Mouse (Mus musculus) MEL (cell line): ENCODE results near the gene Klhdc7b. TPM values are rescaled to one million over a fixed set of nuclear protein-coding genes. Genes with fewer than 3 reads are reported as not detected.

Experiments used
- DNase-seq: peaks from one replicate; pipeline ENCODE4 v3.0.0; 2011; ENCODE audit warnings: low read depth, low spot score
- H3K27ac ChIP-seq: 2 replicates; pipeline ENCODE4 v1.5.1; 2012; ENCODE audit warnings: low read depth, mild to moderate bottlenecking, control low read depth, low read length, moderate library complexity; ENCODE audit not compliant: control insufficient read depth
- H3K27me3 ChIP-seq, 2 experiments: fragments of 150-350 bp in 1 of 2; sonication (generic) in 1 of 2; 2 replicates each; pipeline ENCODE4 v1.6.1; 2012; ENCODE audit warnings: low read length in 2 of 2, mild to moderate bottlenecking in 2 of 2, improper control_type of control experiment in 1 of 2, moderate library complexity in 1 of 2; ENCODE audit not compliant: insufficient read depth in 2 of 2, control insufficient read depth in 1 of 2
- H3K36me3 ChIP-seq, 2 experiments: 2 replicates each; pipeline ENCODE4 v1.6.1; 2012 to 2014; ENCODE audit warnings: low read length in 2 of 2, improper control_type of control experiment in 1 of 2, inconsistent platforms in 1 of 2, mild to moderate bottlenecking in 1 of 2; ENCODE audit not compliant: insufficient read depth in 2 of 2, control insufficient read depth in 1 of 2
- H3K4me1 ChIP-seq, 2 experiments: fragments of 150-350 bp in 1 of 2; sonication (generic) in 1 of 2; 2 replicates each; pipeline ENCODE4 v1.6.1; 2012; ENCODE audit warnings: low read length in 2 of 2, improper control_type of control experiment in 1 of 2, mild to moderate bottlenecking in 1 of 2; ENCODE audit not compliant: insufficient read depth in 2 of 2, control insufficient read depth in 1 of 2
- H3K4me3 ChIP-seq, 2 experiments: fragments of 150-350 bp in 1 of 2; sonication (generic) in 1 of 2; 2 replicates each; pipeline ENCODE4 v1.5.1; 2012; ENCODE audit warnings: low read depth in 2 of 2, low read length in 2 of 2, mild to moderate bottlenecking in 2 of 2, moderate library complexity in 2 of 2, control low read depth in 1 of 2, improper control_type of control experiment in 1 of 2; ENCODE audit not compliant: control insufficient read depth in 1 of 2, insufficient read depth in 1 of 2
- H3K79me2 ChIP-seq: 2 replicates; pipeline ENCODE4 v1.6.1; 2012; ENCODE audit warnings: mild to moderate bottlenecking, low read length, moderate library complexity; ENCODE audit not compliant: control insufficient read depth, poor library complexity, insufficient read depth
- H3K9ac ChIP-seq: 2 replicates; pipeline ENCODE4 v1.6.1; 2012; ENCODE audit warnings: low read depth, mild to moderate bottlenecking, control low read depth, low read length, moderate library complexity; ENCODE audit not compliant: control insufficient read depth, poor library complexity, severe bottlenecking
- H3K9me3 ChIP-seq: fragments of 150-350 bp; sonication (generic); replicated peaks from 2 replicates; pipeline ENCODE4 v1.6.1; 2012; ENCODE audit warnings: mild to moderate bottlenecking, low read length, improper control_type of control experiment, moderate library complexity; ENCODE audit not compliant: insufficient read depth
- CHD2 ChIP-seq: IDR thresholded peaks from 2 replicates; pipeline ENCODE4 v1.6.1; 2011; ENCODE audit warnings: low read length, improper control_type of control experiment
- CTCF ChIP-seq, 3 experiments: IDR thresholded peaks in 2 of 3; conservative IDR thresholded peaks in 1 of 3; 2 replicates each; pipeline ENCODE4 v1.5.1; 2011 to 2012; ENCODE audit warnings: low read length in 3 of 3, low read depth in 2 of 3, mild to moderate bottlenecking in 2 of 3, improper control_type of control experiment in 1 of 3, inconsistent platforms in 1 of 3, mixed read lengths in 1 of 3, moderate library complexity in 1 of 3; ENCODE audit not compliant: control insufficient read depth in 1 of 3, insufficient read depth in 1 of 3, poor library complexity in 1 of 3, severe bottlenecking in 1 of 3
- ELF1 ChIP-seq: IDR thresholded peaks from 2 replicates; pipeline ENCODE4 v1.6.1; 2014; ENCODE audit warnings: low read depth, mild to moderate bottlenecking, inconsistent platforms, low read length, improper control_type of control experiment, moderate library complexity
- EP300 ChIP-seq, 2 experiments: IDR thresholded peaks; 2 replicates each; pipeline ENCODE4 v1.6.1; 2011; ENCODE audit warnings: improper control_type of control experiment in 2 of 2, low read length in 2 of 2, low read depth in 1 of 2, mild to moderate bottlenecking in 1 of 2
- ETS1 ChIP-seq: IDR thresholded peaks from 2 replicates; pipeline ENCODE4 v1.6.1; 2012; ENCODE audit warnings: low read depth, mild to moderate bottlenecking, inconsistent platforms, low read length, improper control_type of control experiment, moderate library complexity
- GABPA ChIP-seq: IDR thresholded peaks from 2 replicates; pipeline ENCODE4 v1.6.1; 2012; ENCODE audit warnings: low read depth, mild to moderate bottlenecking, inconsistent platforms, low read length, improper control_type of control experiment, moderate library complexity
- JUND ChIP-seq: IDR thresholded peaks from 2 replicates; pipeline ENCODE4 v1.6.1; 2011; ENCODE audit warnings: low read depth, mild to moderate bottlenecking, improper control_type of control experiment, low read length
- KAT2A ChIP-seq: conservative IDR thresholded peaks from 2 replicates; pipeline ENCODE4 v1.6.1; 2012; ENCODE audit warnings: low read depth, low read length, improper control_type of control experiment, inconsistent platforms
- MAFK ChIP-seq: IDR thresholded peaks from 2 replicates; pipeline ENCODE4 v1.6.1; 2011; ENCODE audit warnings: low read depth, mild to moderate bottlenecking, low read length, improper control_type of control experiment, borderline replicate concordance
- MAX ChIP-seq: IDR thresholded peaks from 2 replicates; pipeline ENCODE4 v1.6.1; 2011; ENCODE audit warnings: low read length, improper control_type of control experiment
- MAZ ChIP-seq: IDR thresholded peaks from 2 replicates; pipeline ENCODE4 v1.6.1; 2012; ENCODE audit warnings: low read depth, mild to moderate bottlenecking, inconsistent platforms, low read length, improper control_type of control experiment
- MEF2A ChIP-seq: IDR thresholded peaks from 2 replicates; pipeline ENCODE4 v1.6.1; 2014; ENCODE audit warnings: low read depth, mild to moderate bottlenecking, inconsistent platforms, low read length, improper control_type of control experiment; ENCODE audit not compliant: poor library complexity, insufficient replicate concordance, severe bottlenecking; ENCODE audit errors: extremely low read depth
- MXI1 ChIP-seq: IDR thresholded peaks from 2 replicates; pipeline ENCODE4 v1.6.1; 2011; ENCODE audit warnings: mild to moderate bottlenecking, low read depth, low read length, improper control_type of control experiment
- MYB ChIP-seq: IDR thresholded peaks from 2 replicates; pipeline ENCODE4 v1.6.1; 2011; ENCODE audit warnings: mild to moderate bottlenecking, low read depth, low read length, improper control_type of control experiment
- MYC ChIP-seq: IDR thresholded peaks from 2 replicates; pipeline ENCODE4 v1.6.1; 2011; ENCODE audit warnings: low read depth, mild to moderate bottlenecking, low read length, improper control_type of control experiment, moderate library complexity
- NELFE ChIP-seq: IDR thresholded peaks from 2 replicates; pipeline ENCODE4 v1.6.1; 2011; ENCODE audit warnings: low read depth, low read length, improper control_type of control experiment
- NRF1 ChIP-seq: IDR thresholded peaks from 2 replicates; pipeline ENCODE4 v1.6.1; 2014; ENCODE audit warnings: low read depth, mild to moderate bottlenecking, inconsistent platforms, low read length, improper control_type of control experiment, moderate library complexity; ENCODE audit not compliant: poor library complexity, insufficient read depth, severe bottlenecking
- POLR2A ChIP-seq, 2 experiments: IDR thresholded peaks; 2 replicates each; pipeline ENCODE4 v1.6.1; 2011 to 2012; ENCODE audit warnings: low read length in 2 of 2, mild to moderate bottlenecking in 2 of 2, control low read depth in 1 of 2, improper control_type of control experiment in 1 of 2, low read depth in 1 of 2, moderate library complexity in 1 of 2; ENCODE audit not compliant: control insufficient read depth in 1 of 2, insufficient read depth in 1 of 2, poor library complexity in 1 of 2
- POLR2AphosphoS2 ChIP-seq: IDR thresholded peaks from 2 replicates; pipeline ENCODE4 v1.6.1; 2011; ENCODE audit warnings: low read length, improper control_type of control experiment
- POLR2AphosphoS5 ChIP-seq: IDR thresholded peaks from 2 replicates; pipeline ENCODE4 v1.6.1; 2012; ENCODE audit warnings: low read depth, borderline replicate concordance, mild to moderate bottlenecking, inconsistent platforms, low read length, moderate library complexity, mixed read lengths
- SIN3A ChIP-seq: IDR thresholded peaks from 2 replicates; pipeline ENCODE4 v1.6.1; 2012; ENCODE audit warnings: low read length, improper control_type of control experiment, inconsistent platforms
- SMC3 ChIP-seq: IDR thresholded peaks from 2 replicates; pipeline ENCODE4 v1.6.1; 2011; ENCODE audit warnings: low read depth, low read length, improper control_type of control experiment
- TAL1 ChIP-seq: IDR thresholded peaks from 2 replicates; pipeline ENCODE4 v1.6.1; 2012; ENCODE audit warnings: mild to moderate bottlenecking, inconsistent platforms, low read length, moderate library complexity, mixed read lengths
- TBP ChIP-seq: IDR thresholded peaks from 2 replicates; pipeline ENCODE4 v1.8.0; 2011; ENCODE audit warnings: low read depth, low read length, improper control_type of control experiment
- TCF12 ChIP-seq: IDR thresholded peaks from 2 replicates; pipeline ENCODE4 v1.6.1; 2014; ENCODE audit warnings: low read depth, mild to moderate bottlenecking, inconsistent platforms, low read length, improper control_type of control experiment, moderate library complexity
- UBTF ChIP-seq: IDR thresholded peaks from 2 replicates; pipeline ENCODE4 v1.6.1; 2012; ENCODE audit warnings: low read depth, mild to moderate bottlenecking, inconsistent platforms, low read length, improper control_type of control experiment, moderate library complexity, borderline replicate concordance; ENCODE audit not compliant: insufficient read depth
- USF1 ChIP-seq: IDR thresholded peaks from 2 replicates; pipeline ENCODE4 v1.6.1; 2014; ENCODE audit warnings: low read depth, mild to moderate bottlenecking, inconsistent platforms, low read length, improper control_type of control experiment, moderate library complexity
- ZC3H11A ChIP-seq: IDR thresholded peaks from 2 replicates; pipeline ENCODE4 v1.6.1; 2012; ENCODE audit warnings: low read depth, mild to moderate bottlenecking, inconsistent platforms, low read length, improper control_type of control experiment
- ZKSCAN1 ChIP-seq: IDR thresholded peaks from 2 replicates; pipeline ENCODE4 v1.6.1; 2012; ENCODE audit warnings: low read depth, mild to moderate bottlenecking, inconsistent platforms, low read length, improper control_type of control experiment, moderate library complexity
- ZNF384 ChIP-seq: IDR thresholded peaks from 2 replicates; pipeline ENCODE4 v1.6.1; 2012; ENCODE audit warnings: low read depth, mild to moderate bottlenecking, inconsistent platforms, low read length, improper control_type of control experiment
- polyA plus RNA-seq, 2 experiments: library from polyadenylated mRNA; stranded (reverse) in 1 of 2; unstranded in 1 of 2; fragments of >175 nt in 1 of 2; fragments of >200 nt in 1 of 2; gene quantifications; 2 replicates each; pipeline versions ENCODE4 v1.2.1 to v1.2.4; 2012; ENCODE audit warnings: low replicate concordance in 2 of 2, low read depth in 1 of 2; ENCODE audit not compliant: insufficient read length in 2 of 2, insufficient read depth in 1 of 2, missing spikeins in 1 of 2
- total RNA-seq: library from RNA; depleted of rRNA; stranded (reverse); fragments of 300-350 nt; gene quantifications from 2 replicates; pipeline ENCODE4 v1.2.3, GENCODE M21; 2012

Gene Klhdc7b
- total and polyA plus RNA-seq, 3 experiments = 0.01 TPM; not detected in 2

DNA sequence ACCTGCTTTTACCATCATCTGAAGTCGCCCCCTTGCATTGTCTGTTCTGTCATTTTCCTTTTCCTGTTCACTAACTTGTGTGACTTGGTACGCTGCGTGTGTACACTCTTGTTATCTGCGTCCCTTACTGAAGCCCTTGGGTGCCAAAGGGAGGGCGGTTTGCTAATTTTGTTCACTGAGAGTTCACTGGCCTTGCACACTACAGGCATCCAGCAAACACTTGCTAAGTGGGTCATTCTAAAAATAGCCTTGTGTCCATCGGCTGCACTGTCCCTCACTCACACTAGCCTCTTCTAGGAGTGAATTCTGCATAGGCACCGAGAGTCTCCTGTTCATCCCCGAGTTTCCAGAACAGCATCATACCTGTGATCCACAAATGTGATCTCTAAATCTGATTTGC, 30.6 kb downstream of the Klhdc7b start:
- Histone ChIP-seq H3K9me3 (no peaks in the 10 kb centered on the region), H3K9ac (no peak overlapping the region), H3K4me1 (no peaks in the 10 kb centered on the region), H3K27ac (no peak overlapping the region), H3K36me3 (no peaks in the 10 kb centered on the region), H3K79me2 (no peaks in the 10 kb centered on the region), H3K4me3 (no peak overlapping the region), H3K27me3 (no peaks in the 10 kb centered on the region)
- TF ChIP-seq MYC = no peak
- no peak for TF ChIP-seq POLR2AphosphoS5
- no peak for TF ChIP-seq ETS1
- no peak for TF ChIP-seq TCF12
- no peak for TF ChIP-seq MAX
- TF ChIP-seq MYB = no peak
- no peak for TF ChIP-seq CTCF (IDR thresholded peaks at IDR 0.05 in 2 of 3, conservative IDR thresholded peaks at IDR 0.05 in 1 of 3; ENCODE audit: control insufficient read depth in 1 of 3, insufficient read depth in 1 of 3, low read depth in 2 of 3, low read length in 3 of 3, poor library complexity in 1 of 3, severe bottlenecking in 1 of 3)
- no peak for TF ChIP-seq ZC3H11A
- TF ChIP-seq GABPA = no peak
- TF ChIP-seq JUND = no peak
- no peak for TF ChIP-seq ELF1
- TF ChIP-seq TBP = no peak
- no peak for TF ChIP-seq NRF1
- no peak for TF ChIP-seq SIN3A
- TF ChIP-seq UBTF = no peak
- TF ChIP-seq USF1 = no peak
- DNase-seq = no peak

DNA sequence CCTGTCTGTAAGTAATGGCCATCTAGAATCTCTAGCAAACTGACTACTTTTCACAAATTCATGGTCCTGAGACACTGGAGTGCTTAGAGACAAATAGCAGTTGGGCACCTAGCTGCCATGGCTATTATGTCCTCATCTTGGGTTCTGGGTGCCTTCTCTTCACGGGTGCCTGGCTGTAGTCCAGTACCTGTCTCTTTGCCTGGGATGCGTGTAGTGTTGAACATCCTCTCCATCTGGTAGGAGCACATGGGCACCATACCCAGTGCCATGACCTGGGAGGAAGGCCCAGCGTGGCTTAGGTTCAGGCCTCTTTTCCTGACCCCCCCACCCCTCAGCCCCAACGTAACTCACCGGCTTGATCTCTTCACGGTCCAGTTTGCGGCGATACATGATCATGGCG, 37.2 kb downstream of the Klhdc7b start:
- DNase-seq = no peak
- Histone ChIP-seq H3K27ac (no peak overlapping the region), H3K4me3 (no peak overlapping the region), H3K9ac (no peak overlapping the region), H3K36me3 (no peaks in the 10 kb centered on the region), H3K9me3 (no peaks in the 10 kb centered on the region), H3K79me2 (no peaks in the 10 kb centered on the region), H3K4me1 (no peaks in the 10 kb centered on the region), H3K27me3 (no peaks in the 10 kb centered on the region)
- TF ChIP-seq MXI1 (no peak), MEF2A (no peak), NELFE (no peak), POLR2A (IDR thresholded peaks at IDR 0.05; ENCODE audit: control insufficient read depth in 1 of 2, insufficient read depth in 1 of 2, low read depth in 1 of 2, low read length in 2 of 2, poor library complexity in 1 of 2) (no peak), UBTF (no peak), TAL1 (no peak), TCF12 (no peak), ZKSCAN1 (no peak), MYC (no peak), ZNF384 (no peak), MAX (no peak), MAZ (no peak), KAT2A (no peak), ETS1 (no peak), SMC3 (no peak), USF1 (no peak), POLR2AphosphoS2 (no peak), EP300 (IDR thresholded peaks at IDR 0.05; ENCODE audit: low read depth in 1 of 2, low read length in 2 of 2) (no peak), MAFK (no peak), CHD2 (no peak)
